ENCODE assay signal across 1 mouse cellular context in the genomic region with DNA sequence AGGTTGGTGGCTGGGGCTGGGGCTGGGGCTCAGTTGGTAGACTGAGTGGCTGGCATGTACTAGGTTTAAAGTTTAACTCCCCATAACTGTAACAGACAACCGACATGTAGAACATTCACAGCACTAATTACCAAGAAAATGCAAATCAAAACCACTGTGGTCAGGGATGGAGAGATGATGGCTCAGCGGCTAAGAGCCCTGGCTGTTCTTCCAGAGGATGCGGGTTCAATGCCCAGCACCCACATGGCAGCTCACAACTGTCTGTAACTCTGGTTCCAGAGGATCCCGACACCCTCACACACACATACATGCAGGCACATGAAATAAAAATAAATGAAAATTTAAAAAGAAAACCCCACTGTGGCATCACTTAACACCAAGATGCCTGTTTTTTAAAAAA.
TF ChIP-seq lines count a peak whose summit lies in the region.

No protein-coding gene starts in this region.

TF ChIP-seq in CH12.LX, 34 proteins besides CTCF, POLR2A, EP300 and RAD21:
- TF ChIP-seq MYC (IDR thresholded peaks at IDR 0.05; ENCODE audit: low read depth, low read length), result no peak
- no peak for TF ChIP-seq SIN3A (IDR thresholded peaks at IDR 0.05; ENCODE audit: low read length)
- TF ChIP-seq TBP (conservative IDR thresholded peaks at IDR 0.05; ENCODE audit: low read depth, low read length), result peak; percentile 91
- no peak for TF ChIP-seq TCF12 (IDR thresholded peaks at IDR 0.05; ENCODE audit: low read depth, low read length)
- TF ChIP-seq KAT2A (IDR thresholded peaks at IDR 0.05; ENCODE audit: insufficient replicate concordance, low read length), result no peak
- no peak for TF ChIP-seq MAZ (IDR thresholded peaks at IDR 0.05; ENCODE audit: low read depth, low read length)
- no peak for TF ChIP-seq IRF4 (IDR thresholded peaks at IDR 0.05; ENCODE audit: low read depth, low read length)
- no peak for TF ChIP-seq RCOR1 (conservative IDR thresholded peaks at IDR 0.05; ENCODE audit: low read depth, low read length)
- TF ChIP-seq PAX5 (IDR thresholded peaks at IDR 0.05; ENCODE audit: low read length), result no peak
- TF ChIP-seq ZMIZ1 (IDR thresholded peaks at IDR 0.05; ENCODE audit: low read depth, low read length), result peak; percentile 97
- TF ChIP-seq GABPA (IDR thresholded peaks at IDR 0.05; ENCODE audit: insufficient replicate concordance, low read depth, low read length), result no peak
- TF ChIP-seq MAFK (IDR thresholded peaks at IDR 0.05; ENCODE audit: insufficient replicate concordance, low read length), result 0 out of 2 replicates have a peak, but pooled peaks have one; percentile 3
- TF ChIP-seq ELF1 (IDR thresholded peaks at IDR 0.05; ENCODE audit: low read depth, low read length), result no peak
- TF ChIP-seq NELFE (IDR thresholded peaks at IDR 0.05; ENCODE audit: low read depth, low read length), result 0 out of 2 replicates have a peak, but pooled peaks have one; percentile 24
- no peak for TF ChIP-seq HCFC1 (IDR thresholded peaks at IDR 0.05; ENCODE audit: low read depth, low read length)
- no peak for TF ChIP-seq JUND (conservative IDR thresholded peaks at IDR 0.05; ENCODE audit: low read depth, low read length)
- TF ChIP-seq E2F4 (IDR thresholded peaks at IDR 0.05; ENCODE audit: insufficient replicate concordance, low read depth, low read length), result no peak
- TF ChIP-seq SMC3 (IDR thresholded peaks at IDR 0.05; ENCODE audit: low read depth, low read length), result no peak
- TF ChIP-seq CHD2 (IDR thresholded peaks at IDR 0.05; ENCODE audit: low read length), result no peak
- TF ChIP-seq JUN (IDR thresholded peaks at IDR 0.05; ENCODE audit: insufficient read depth, low read depth, low read length), result no peak
- no peak for TF ChIP-seq NRF1 (IDR thresholded peaks at IDR 0.05; ENCODE audit: low read depth, low read length)
- no peak for TF ChIP-seq UBTF (IDR thresholded peaks at IDR 0.05; ENCODE audit: low read depth, low read length)
- TF ChIP-seq ZKSCAN1 (IDR thresholded peaks at IDR 0.05; ENCODE audit: borderline replicate concordance, low read depth, low read length), result no peak
- TF ChIP-seq ZNF384 (IDR thresholded peaks at IDR 0.05; ENCODE audit: low read depth, low read length), result 0 out of 2 replicates have a peak, but pooled peaks have one; percentile 41
- no peak for TF ChIP-seq BHLHE40 (IDR thresholded peaks at IDR 0.05; ENCODE audit: low read depth, low read length)
